In genomic region chr16:77166722-77167121, GRCm38 (mm10) we compare ENCODE assay signal across 10 mouse cellular contexts.
DNase-seq lines count a peak whose midpoint lies in the region; ATAC-seq lines count a peak whose summit lies in the region.
"Had no signal": no experiment of that assay in that cellular context is flagged by ENCODE, and none has a peak within 500 bp of the region (broad histone marks: within the 10 kb centered on the region; RNA-seq: fewer than 3 reads in every experiment).

No protein-coding gene starts in this region.

- WGBS in kidney, embryonic 14.5 days, result 70% methylated on average over 4 of the region's 4 CpGs

- no peak overlapping the region for H3K4me2 ChIP-seq in kidney, embryonic 14.5 days (replicated peaks; ENCODE audit: low read depth, low read length)
- H3K4me2 ChIP-seq: midbrain, embryonic 12.5 days had no signal

- no peak overlapping the region for H3K27ac ChIP-seq in kidney, embryonic 14.5 days (ENCODE audit: low read depth, low read length)
- H3K27ac ChIP-seq: limb, embryonic 10.5 days; midbrain, embryonic 12.5 days had no signal

- no peak overlapping the region for H3K4me3 ChIP-seq in kidney, embryonic 14.5 days (ENCODE audit: low read length)
- H3K4me3 ChIP-seq: limb, embryonic 10.5 days; midbrain, embryonic 12.5 days had no signal

- no peaks in the 10 kb centered on the region for H3K27me3 ChIP-seq in kidney, embryonic 14.5 days (ENCODE audit: control insufficient read depth, insufficient read depth, low read length)
- H3K27me3 ChIP-seq: midbrain, embryonic 12.5 days had no signal

- no peaks in the 10 kb centered on the region for H3K4me1 ChIP-seq in kidney, embryonic 14.5 days (ENCODE audit: control insufficient read depth, insufficient read depth, low read length)
- H3K4me1 ChIP-seq: limb, embryonic 10.5 days had no signal

- no peak for ATAC-seq in kidney, embryonic 14.5 days (ENCODE audit: low FRiP score, low TSS enrichment)
- no peak for ATAC-seq in cerebellum, adult (ENCODE audit: insufficient number of reproducible peaks, low FRiP score, low TSS enrichment)

- DNase-seq in adrenal gland, adult (ENCODE audit: inconsistent age in 2 of 2, low spot score in 1 of 2), result peak; percentile 9 to 57
- no peak for DNase-seq in adrenal gland, adult 8-10 months
- peak; percentile 18 for DNase-seq in kidney, adult 9 months
- DNase-seq in urinary bladder, postnatal 25 days (ENCODE audit: low spot score), result peak; percentile 25
- DNase-seq in urinary bladder, adult 2 months (ENCODE audit: low spot score), result no peak
- peak; percentile 64 for DNase-seq in thymus, postnatal 4 days

- no peaks in the 10 kb centered on the region for H3K36me3 ChIP-seq in kidney, embryonic 14.5 days (ENCODE audit: control insufficient read depth, insufficient read depth, low read length)
- H3K36me3 ChIP-seq: limb, embryonic 10.5 days; midbrain, embryonic 12.5 days had no signal

- no peaks in the 10 kb centered on the region; the same call in 1 of the 2 replicates for H3K9me3 ChIP-seq in kidney, embryonic 14.5 days (ENCODE audit: control insufficient read depth, low read length)
- H3K9me3 ChIP-seq: limb, embryonic 10.5 days; midbrain, embryonic 12.5 days had no signal

- no peak overlapping the region for H3K9ac ChIP-seq in kidney, embryonic 14.5 days (ENCODE audit: low read depth, low read length)
- H3K9ac ChIP-seq: midbrain, embryonic 12.5 days had no signal

Comparison
In these comparisons a context has a peak if more than half of its experiments do, and no peak if none do; other contexts are left out.
1. DNase-seq: peak in adrenal gland, adult (2 of 2), kidney, adult 9 months (single experiment), urinary bladder, postnatal 25 days (single experiment) and thymus, postnatal 4 days (single experiment); none in adrenal gland, adult 8-10 months (single experiment) and urinary bladder, adult 2 months (single experiment).